Mouse (Mus musculus) spleen, adult 2 months (tissue): Measurements from ENCODE around the gene Deup1. TPM values are rescaled to one million over a fixed set of nuclear protein-coding genes. Genes with fewer than 3 reads are reported as not detected.

Source experiments
- DNase-seq, 2 experiments: peaks; one replicate each; pipeline versions ENCODE4 v3.0.0 to v3.0.0-alpha.2; 2012 to 2021; ENCODE audit warnings: low spot score in 2 of 2, low read depth in 1 of 2
- H3K27ac ChIP-seq: fragments of 200-500 bp; 2 replicates; pipeline ENCODE4 v1.5.1; 2012; ENCODE audit warnings: low read length, inconsistent platforms; ENCODE audit not compliant: insufficient read depth
- H3K27me3 ChIP-seq: fragments of 200-500 bp; 2 replicates; pipeline ENCODE4 v1.6.1; 2012; ENCODE audit warnings: mild to moderate bottlenecking, moderate library complexity, low read length, inconsistent platforms; ENCODE audit not compliant: control insufficient read depth, insufficient read depth
- H3K36me3 ChIP-seq: fragments of 200-500 bp; 2 replicates; pipeline ENCODE4 v1.6.1; 2012; ENCODE audit warnings: mild to moderate bottlenecking, low read length, inconsistent platforms; ENCODE audit not compliant: control insufficient read depth, insufficient read depth
- H3K4me1 ChIP-seq: fragments of 200-500 bp; 2 replicates; pipeline ENCODE4 v1.6.1; 2011; ENCODE audit warnings: inconsistent platforms; ENCODE audit not compliant: control insufficient read depth, insufficient read depth, insufficient read length
- H3K4me3 ChIP-seq: fragments of 200-500 bp; 2 replicates; pipeline ENCODE4 v1.5.1; 2011; ENCODE audit warnings: mild to moderate bottlenecking, inconsistent platforms; ENCODE audit not compliant: insufficient read depth, insufficient read length; ENCODE audit errors: extremely low read depth
- CTCF ChIP-seq: fragments of 200-500 bp; IDR thresholded peaks from 2 replicates; pipeline ENCODE4 v1.5.1; 2011; ENCODE audit warnings: mild to moderate bottlenecking, inconsistent platforms; ENCODE audit not compliant: insufficient read depth, insufficient read length, insufficient replicate concordance; ENCODE audit errors: extremely low read depth
- POLR2A ChIP-seq: fragments of 200-500 bp; IDR thresholded peaks from 2 replicates; pipeline ENCODE4 v1.6.1; 2011; ENCODE audit warnings: low read depth, low read length, inconsistent platforms
- WGBS: fragments of 180-500 bp; shearing (Covaris S2); methylation state at CpG from one replicate; pipeline ENCODE4 v1.1.7; 2018; 5-methylcytosine and 5-hydroxymethylcytosine counted together
- polyA plus RNA-seq: library from polyadenylated mRNA; depleted of rRNA; stranded (reverse); fragments of >200 nt; gene quantifications from 2 replicates; pipeline ENCODE4 v1.2.3, GENCODE M21; 2012

Gene Deup1
- polyA plus RNA-seq, 1 experiment, result 0.15 TPM

DNA sequence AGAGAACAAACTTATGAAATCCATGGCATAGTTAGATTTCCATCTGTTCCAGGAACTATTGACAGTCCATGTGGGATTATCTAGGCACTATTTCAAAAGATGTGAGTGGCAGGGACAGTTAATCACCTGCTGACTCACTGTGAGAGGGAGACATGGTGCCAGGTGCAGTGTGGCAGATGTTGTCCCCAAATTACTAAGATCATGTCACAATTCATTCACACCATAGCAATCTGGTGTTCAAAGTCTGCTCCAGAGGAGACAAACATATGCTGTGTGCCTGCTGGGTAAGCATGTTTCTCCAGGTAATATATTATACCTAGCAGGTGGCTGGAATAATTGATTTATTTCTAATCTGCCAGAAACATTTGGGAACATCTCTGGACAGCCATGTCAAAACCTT, 25.3 kb upstream of the Deup1 start:
- Histone ChIP-seq H3K27me3 (no peaks in the 10 kb centered on the region), H3K4me1 (no peaks in the 10 kb centered on the region), H3K36me3 (no peaks in the 10 kb centered on the region), H3K27ac (no peak overlapping the region), H3K4me3 (no peak overlapping the region)
- DNase-seq, result no peak
- no peak for TF ChIP-seq CTCF
- TF ChIP-seq POLR2A, result no peak

- Histone ChIP-seq H3K27ac (no peak overlapping the region), H3K4me3 (no peak overlapping the region), H3K27me3 (no peaks in the 10 kb centered on the region), H3K4me1 (no peaks in the 10 kb centered on the region), H3K36me3 (no peaks in the 10 kb centered on the region)
- DNase-seq, result no peak
- WGBS, result 70% methylated on average over 2 of the region's 2 CpGs
- TF ChIP-seq POLR2A, result no peak
- TF ChIP-seq CTCF, result no peak
Measured at GRCm38 (mm10) chr9:15649977-15650376, 22.2 kb upstream of the Deup1 start.

GRCm38 (mm10) chr9:15627384-15627783, 349 bp downstream of the Deup1 start:
- WGBS, result 21% methylated on average over 5 of the region's 5 CpGs
- H3K27me3 ChIP-seq, result peaks cover 1% of the 10 kb centered on the region
- H3K36me3 ChIP-seq, result no peaks in the 10 kb centered on the region
- no peak overlapping the region for H3K27ac ChIP-seq
- H3K4me3 ChIP-seq, result no peak overlapping the region
- no peaks in the 10 kb centered on the region for H3K4me1 ChIP-seq
- no peak for DNase-seq
- TF ChIP-seq CTCF (no peak), POLR2A (no peak)

GRCm38 (mm10) chr9:15624739-15625138, 3.0 kb downstream of the Deup1 start:
- H3K27ac ChIP-seq, result no peak overlapping the region
- H3K27me3 ChIP-seq, result peaks cover 1% of the 10 kb centered on the region
- H3K4me1 ChIP-seq, result no peaks in the 10 kb centered on the region
- no peaks in the 10 kb centered on the region for H3K36me3 ChIP-seq
- no peak overlapping the region for H3K4me3 ChIP-seq
- TF ChIP-seq CTCF (no peak), POLR2A (no peak)
- 77% methylated on average over 3 of the region's 3 CpGs for WGBS
- DNase-seq, result no peak

DNA sequence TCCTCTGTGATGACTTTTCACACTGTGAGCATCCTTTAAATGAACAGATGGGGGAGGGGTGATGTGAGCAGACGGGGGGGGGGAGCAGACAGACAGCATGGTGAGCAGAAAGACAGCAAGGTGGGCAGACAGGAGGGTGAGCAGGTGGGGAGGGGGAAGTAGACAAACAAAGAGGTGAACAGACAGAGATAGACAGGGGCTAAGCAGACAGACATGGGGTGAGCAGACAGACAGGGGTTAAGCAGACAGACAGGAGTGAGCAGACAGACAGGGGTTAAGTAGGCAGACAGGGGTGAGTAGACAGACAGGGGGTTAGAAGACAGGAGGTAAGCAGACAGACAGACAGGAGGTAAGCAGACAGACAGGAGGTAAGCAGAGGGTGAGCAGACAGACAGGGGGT, 8.0 kb downstream of the Deup1 start:
- no peak for TF ChIP-seq CTCF
- Histone ChIP-seq H3K4me1 (no peaks in the 10 kb centered on the region), H3K27me3 (no peaks in the 10 kb centered on the region), H3K27ac (no peak overlapping the region), H3K4me3 (no peak overlapping the region), H3K36me3 (no peaks in the 10 kb centered on the region)
- WGBS, result 80% methylated on average over 1 of the region's 1 CpGs
- no peak for DNase-seq

- TF ChIP-seq POLR2A (no peak), CTCF (no peak)
- no peaks in the 10 kb centered on the region for H3K4me1 ChIP-seq
- no peak overlapping the region for H3K27ac ChIP-seq
- no peaks in the 10 kb centered on the region for H3K27me3 ChIP-seq
- H3K36me3 ChIP-seq, result no peaks in the 10 kb centered on the region
- no peak overlapping the region for H3K4me3 ChIP-seq
- DNase-seq, result no peak
- 76% methylated on average over 10 of the region's 10 CpGs for WGBS
Measured at GRCm38 (mm10) chr9:15619020-15619590, 8.6 kb downstream of the Deup1 start.

DNA sequence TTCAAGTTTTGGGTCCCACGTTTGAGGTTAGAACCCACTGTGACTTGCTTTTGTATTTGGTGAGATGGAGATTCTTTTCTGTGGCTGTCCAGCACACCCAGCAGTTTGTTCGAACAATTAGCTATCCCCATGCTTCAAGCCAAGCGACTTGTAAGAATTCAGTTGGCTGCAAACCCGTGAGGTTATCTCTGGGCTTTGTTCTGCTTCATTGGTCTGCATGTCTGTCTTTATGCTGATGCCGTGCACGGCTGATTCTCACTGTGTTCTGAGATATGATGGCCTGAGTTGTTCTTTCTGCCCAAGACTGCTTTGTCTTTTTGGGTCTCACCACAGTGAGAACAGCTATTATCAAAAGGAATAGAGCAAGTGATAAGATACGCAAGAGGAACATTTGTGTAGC, 10.7 kb downstream of the Deup1 start:
- no peak for DNase-seq
- 82% methylated on average over 7 of the region's 7 CpGs for WGBS
- H3K36me3 ChIP-seq, result no peaks in the 10 kb centered on the region

More for the DNA sequence above, 10.7 kb downstream of the Deup1 start:
- H3K27ac ChIP-seq, result no peak overlapping the region
- H3K4me1 ChIP-seq, result no peaks in the 10 kb centered on the region
- no peak overlapping the region for H3K4me3 ChIP-seq
- no peaks in the 10 kb centered on the region for H3K27me3 ChIP-seq
- TF ChIP-seq CTCF, result no peak
- TF ChIP-seq POLR2A, result no peak
